Comparison of ENCODE assay signal across 21 mouse cellular contexts in the genomic region with DNA sequence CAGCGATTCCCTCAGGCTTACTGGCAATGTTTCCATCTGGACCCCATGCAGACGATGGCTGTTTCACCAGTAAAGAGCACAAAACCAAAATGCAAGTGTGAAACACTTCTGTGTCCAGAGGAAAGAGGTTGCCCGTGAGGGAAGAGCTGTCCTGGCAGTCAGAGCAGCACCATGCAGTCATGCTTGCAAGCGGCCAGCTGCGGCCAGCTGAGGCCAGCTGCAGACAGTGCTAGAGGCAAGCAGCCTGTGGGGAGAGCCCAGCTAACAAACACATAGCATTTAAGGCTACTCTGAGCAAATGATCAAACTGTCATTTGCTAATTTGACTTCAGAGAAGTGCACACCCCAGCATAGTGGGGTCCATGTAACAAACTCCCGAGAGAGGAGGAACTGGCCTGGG.
DNase-seq lines count a peak whose midpoint lies in the region; ATAC-seq and TF ChIP-seq lines count a peak whose summit lies in the region.
"Had no signal": no experiment of that assay in that cellular context is flagged by ENCODE, and none has a peak within 500 bp of the region (broad histone marks: within the 10 kb centered on the region; RNA-seq: fewer than 3 reads in every experiment).

No protein-coding gene starts in this region.

- H3K36me3 ChIP-seq in heart, embryonic 11.5 days (ENCODE audit: control insufficient read depth, insufficient read depth, low read length): no peaks in the 10 kb centered on the region
- H3K36me3 ChIP-seq in lung, embryonic 15.5 days: no peaks in the 10 kb centered on the region
- H3K36me3 ChIP-seq in lung, postnatal 0 days (ENCODE audit: insufficient read depth, low read length): no peaks in the 10 kb centered on the region
- H3K36me3 ChIP-seq: embryonic facial prominence, embryonic 15.5 days; heart, embryonic 13.5 days; hindbrain, embryonic 12.5 days; limb, embryonic 13.5 days; midbrain, embryonic 13.5 days; neural tube, embryonic 12.5 days had no signal

- no peak overlapping the region for H3K9ac ChIP-seq in heart, embryonic 11.5 days (ENCODE audit: low read depth, low read length)
- H3K9ac ChIP-seq in lung, embryonic 15.5 days: no peak overlapping the region
- H3K9ac ChIP-seq in lung, postnatal 0 days (replicated peaks; ENCODE audit: low read depth): no peak overlapping the region
- H3K9ac ChIP-seq: embryonic facial prominence, embryonic 15.5 days; forebrain, postnatal 0 days; heart, embryonic 13.5 days; hindbrain, embryonic 12.5 days; limb, embryonic 13.5 days; liver, embryonic 14.5 days; midbrain, embryonic 13.5 days; neural tube, embryonic 12.5 days had no signal

- DNase-seq in heart, adult 18-20 months: peak; percentile 22 to 44
- DNase-seq in lung, postnatal 0 days (ENCODE audit: low spot score): no peak
- peak; percentile 45 for DNase-seq in lung, postnatal 10 days
- DNase-seq in ovary, postnatal 10 days (ENCODE audit: low spot score): no peak
- no peak for DNase-seq in layer of hippocampus, adult 9-10 months (ENCODE audit: low spot score)
- DNase-seq: cerebellum, adult 2 months; cerebellum, postnatal 36 days; forebrain, postnatal 0 days; layer of hippocampus, postnatal 36 days; thymus, adult 18-20 months; thymus, postnatal 4 days had no signal

- no peak overlapping the region for H3K4me2 ChIP-seq in heart, embryonic 11.5 days
- H3K4me2 ChIP-seq in lung, embryonic 15.5 days: no peak overlapping the region
- no peak overlapping the region for H3K4me2 ChIP-seq in lung, postnatal 0 days (replicated peaks; ENCODE audit: low read depth, low read length)
- H3K4me2 ChIP-seq: embryonic facial prominence, embryonic 15.5 days; heart, embryonic 13.5 days; hindbrain, embryonic 12.5 days; limb, embryonic 13.5 days; midbrain, embryonic 13.5 days; neural tube, embryonic 12.5 days had no signal

- 81% methylated on average over 6 of the region's 6 CpGs for WGBS in heart, embryonic 11.5 days (ENCODE audit: insufficient replicate concordance)
- 50% methylated on average over 6 of the region's 6 CpGs for WGBS in lung, embryonic 15.5 days
- WGBS in lung, postnatal 0 days: 68% methylated on average over 6 of the region's 6 CpGs

- no peaks in the 10 kb centered on the region for H3K27me3 ChIP-seq in heart, embryonic 11.5 days (ENCODE audit: control insufficient read depth, insufficient read depth, low read length)
- no peaks in the 10 kb centered on the region for H3K27me3 ChIP-seq in lung, embryonic 15.5 days
- no peaks in the 10 kb centered on the region for H3K27me3 ChIP-seq in lung, postnatal 0 days (replicated peaks; ENCODE audit: insufficient read depth, low read length)
- H3K27me3 ChIP-seq: CH12.LX; embryonic facial prominence, embryonic 15.5 days; heart, embryonic 13.5 days; hindbrain, embryonic 12.5 days; limb, embryonic 13.5 days; midbrain, embryonic 13.5 days; neural tube, embryonic 12.5 days had no signal

- ATAC-seq in heart, embryonic 11.5 days (replicated peaks; ENCODE audit: insufficient number of reproducible peaks, low FRiP score, low TSS enrichment): no peak
- peak; percentile 65; the same call in 1 of the 2 replicates for ATAC-seq in lung, embryonic 15.5 days (ENCODE audit: borderline replicate concordance, extremely low read depth, low FRiP score, low TSS enrichment)
- no peak for ATAC-seq in lung, postnatal 0 days
- ATAC-seq: forebrain, postnatal 0 days; midbrain, embryonic 13.5 days had no signal

- TF ChIP-seq CTCF in lung, postnatal 0 days (IDR thresholded peaks at IDR 0.05): no peak

- no peak overlapping the region for H3K27ac ChIP-seq in heart, embryonic 11.5 days (ENCODE audit: low read depth, low read length)
- H3K27ac ChIP-seq in lung, embryonic 15.5 days: no peak overlapping the region
- H3K27ac ChIP-seq in lung, postnatal 0 days (ENCODE audit: low read length): no peak overlapping the region
- H3K27ac ChIP-seq: embryonic facial prominence, embryonic 15.5 days; heart, embryonic 13.5 days; hindbrain, embryonic 12.5 days; limb, embryonic 13.5 days; liver, embryonic 14.5 days; midbrain, embryonic 13.5 days; neural tube, embryonic 12.5 days had no signal

- H3K4me3 ChIP-seq in heart, embryonic 11.5 days (ENCODE audit: low read depth, low read length): no peak overlapping the region
- no peak overlapping the region for H3K4me3 ChIP-seq in lung, embryonic 15.5 days
- no peak overlapping the region for H3K4me3 ChIP-seq in lung, postnatal 0 days (ENCODE audit: low read depth, low read length)
- H3K4me3 ChIP-seq: embryonic facial prominence, embryonic 15.5 days; heart, embryonic 13.5 days; hindbrain, embryonic 12.5 days; limb, embryonic 13.5 days; midbrain, embryonic 13.5 days; neural tube, embryonic 12.5 days had no signal

- no peaks in the 10 kb centered on the region for H3K4me1 ChIP-seq in heart, embryonic 11.5 days (ENCODE audit: control insufficient read depth, insufficient read depth, low read length)
- H3K4me1 ChIP-seq in lung, embryonic 15.5 days: no peaks in the 10 kb centered on the region
- no peaks in the 10 kb centered on the region for H3K4me1 ChIP-seq in lung, postnatal 0 days (ENCODE audit: insufficient read depth, low read depth, low read length)
- H3K4me1 ChIP-seq: embryonic facial prominence, embryonic 15.5 days; hindbrain, embryonic 12.5 days; limb, embryonic 13.5 days; midbrain, embryonic 13.5 days; neural tube, embryonic 12.5 days had no signal

- H3K9me3 ChIP-seq in heart, embryonic 11.5 days (replicated peaks; ENCODE audit: control insufficient read depth, low read length): no peaks in the 10 kb centered on the region
- H3K9me3 ChIP-seq in lung, embryonic 15.5 days: no peaks in the 10 kb centered on the region
- no peaks in the 10 kb centered on the region for H3K9me3 ChIP-seq in lung, postnatal 0 days (ENCODE audit: low read length)
- H3K9me3 ChIP-seq: embryonic facial prominence, embryonic 15.5 days; heart, embryonic 13.5 days; hindbrain, embryonic 12.5 days; limb, embryonic 13.5 days; midbrain, embryonic 13.5 days; neural tube, embryonic 12.5 days had no signal

- TF ChIP-seq EP300 in lung, postnatal 0 days (IDR thresholded peaks at IDR 0.05): no peak

Comparison
In these comparisons a context has a peak if more than half of its experiments do, and no peak if none do; other contexts are left out.
1. DNase-seq: peak in heart, adult 18-20 months (2 of 2) and lung, postnatal 10 days (single experiment); none in lung, postnatal 0 days (single experiment), ovary, postnatal 10 days (single experiment) and layer of hippocampus, adult 9-10 months (single experiment).